Mouse (Mus musculus): ENCODE results near the gene Ppp4c.

Gene Ppp4c

DNA sequence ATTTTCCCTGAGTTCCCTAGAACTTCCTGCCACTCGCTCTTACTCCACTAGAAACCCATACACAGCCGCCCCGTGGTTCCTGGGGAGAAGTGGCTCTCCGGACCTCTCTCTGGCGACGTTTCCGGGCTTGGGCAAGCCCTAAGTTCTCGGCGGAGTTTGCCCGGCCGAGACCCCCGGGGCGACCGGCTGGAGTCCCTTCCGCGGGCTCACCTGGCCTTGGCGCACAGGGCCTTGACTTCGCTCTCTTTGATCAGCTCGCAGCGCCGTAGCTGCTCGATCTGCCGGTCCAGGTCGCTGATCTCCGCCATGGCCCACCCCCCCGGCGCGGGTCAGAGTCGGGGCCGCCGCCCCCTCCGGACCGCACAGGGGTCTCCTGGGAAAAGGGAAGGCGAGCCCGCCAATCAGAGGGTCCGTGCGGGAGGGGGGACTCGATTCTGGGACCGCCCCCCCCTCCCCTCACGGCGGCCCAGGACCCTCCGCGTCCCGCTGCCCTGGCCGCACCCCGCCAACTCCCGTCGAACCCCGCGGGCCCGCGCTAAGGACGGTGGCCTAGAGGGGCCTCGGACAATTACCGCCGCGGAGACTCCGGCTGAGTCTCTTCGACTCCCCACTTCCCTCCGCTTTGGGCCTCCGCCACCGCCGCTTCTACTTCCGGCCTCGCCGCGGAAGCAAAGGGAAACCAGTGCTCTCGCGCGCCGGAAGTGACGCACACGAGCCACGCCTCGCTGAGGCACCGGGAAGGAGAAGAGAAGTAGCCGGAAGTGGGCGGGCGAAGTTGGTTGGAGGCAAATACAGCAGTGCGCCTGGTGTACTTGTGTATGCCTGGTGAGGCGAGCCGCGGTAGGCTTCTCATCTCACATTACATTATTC lies at the start of gene Ppp4c:
Ppp4c (minus strand) TSS at position 646 of the 870 bp plus-strand sequence.
- peak; percentile 99 for DNase-seq (ENCODE audit: low read depth)

GRCm38 (mm10) chr7:126833294-126833693 lies 41.0 kb upstream of the Ppp4c start:
- no peak for DNase-seq (ENCODE audit: low read depth)

DNA sequence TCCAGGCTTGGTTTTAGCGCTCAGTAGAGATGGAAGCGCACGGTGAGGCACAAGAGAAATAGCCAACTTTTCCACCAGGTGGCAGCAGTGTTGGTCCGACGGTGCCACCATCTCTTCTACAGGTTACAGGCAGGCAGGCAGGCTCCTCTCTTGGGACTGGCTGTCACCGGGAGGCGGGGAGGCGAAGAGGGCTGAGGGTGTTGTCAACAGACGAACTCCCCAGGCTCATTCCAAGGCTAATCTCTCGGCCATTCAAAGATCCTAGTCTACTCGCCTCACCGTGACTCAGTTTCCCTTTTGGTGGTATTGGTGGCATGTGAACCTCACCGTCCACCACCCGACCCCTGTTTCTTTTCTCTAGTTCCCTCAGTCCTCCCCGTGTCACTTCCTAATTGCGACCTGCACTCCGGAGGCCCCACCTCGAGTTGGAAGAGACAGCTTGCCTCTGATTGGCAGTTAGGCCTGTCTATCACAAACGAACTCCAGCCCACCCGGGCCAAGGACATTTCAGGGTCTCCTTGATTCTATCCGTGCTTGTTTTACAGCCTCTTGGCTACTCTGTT lies 39.8 kb upstream of the Ppp4c start:
- peak; percentile 96 for DNase-seq (ENCODE audit: low read depth)

GRCm38 (mm10) chr7:126831539-126831938 lies 39.2 kb upstream of the Ppp4c start, which contains the start of gene 4930451I11Rik:
Gene 4930451I11Rik (minus strand): TSS chr7:126831639.
- no peak for DNase-seq (ENCODE audit: low read depth)

DNA sequence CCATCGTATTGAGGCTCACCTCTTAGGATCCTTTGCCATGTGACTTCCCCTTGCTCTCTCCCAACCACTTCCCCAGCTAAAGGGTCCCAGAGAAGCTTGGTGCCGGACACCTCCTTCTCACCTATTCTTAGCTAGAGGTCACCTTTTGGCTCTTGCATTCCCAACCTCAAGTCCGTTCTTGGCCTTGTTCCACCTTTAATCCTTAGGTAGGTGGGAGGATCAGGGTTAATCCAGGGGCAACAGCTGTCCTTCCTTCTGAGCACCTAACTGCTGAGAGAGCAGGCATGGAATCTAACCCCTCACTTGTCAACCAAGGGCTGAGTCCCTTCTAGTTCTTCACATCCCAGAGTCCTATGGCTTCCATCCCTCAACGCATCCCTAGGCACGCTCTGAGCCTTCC lies 33.7 kb upstream of the Ppp4c start:
- DNase-seq (ENCODE audit: low read depth) = no peak

GRCm38 (mm10) chr7:126825403-126825802 lies 33.1 kb upstream of the Ppp4c start:
- peak; percentile 37 for DNase-seq (ENCODE audit: low read depth)

DNA sequence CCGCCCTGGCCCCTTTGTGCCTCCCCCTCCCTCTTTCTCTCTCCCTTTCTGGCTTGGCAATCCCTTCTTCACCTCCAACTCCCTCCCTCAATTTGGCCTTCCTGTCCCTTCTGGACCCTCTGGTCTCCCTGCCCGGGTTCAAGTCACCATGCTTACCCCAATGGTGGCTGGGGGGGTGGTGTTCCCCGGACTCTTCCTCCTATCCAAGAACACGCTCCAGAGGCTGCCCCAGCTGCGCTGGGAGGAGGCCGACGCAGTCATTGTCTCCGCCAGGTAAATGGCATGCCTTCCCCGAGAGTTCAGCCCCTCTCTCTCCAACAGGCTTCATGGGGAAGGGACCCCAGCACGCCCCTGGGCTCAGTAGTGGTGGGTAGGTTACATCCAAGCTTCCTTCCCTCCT lies 31.6 kb upstream of the Ppp4c start:
- DNase-seq (ENCODE audit: low read depth) = no peak

GRCm38 (mm10) chr7:126823202-126823711 lies 31.0 kb upstream of the Ppp4c start:
- no peak for DNase-seq (ENCODE audit: low read depth)

GRCm38 (mm10) chr7:126822741-126823140 lies 30.4 kb upstream of the Ppp4c start:
- DNase-seq (ENCODE audit: low read depth) = no peak

DNA sequence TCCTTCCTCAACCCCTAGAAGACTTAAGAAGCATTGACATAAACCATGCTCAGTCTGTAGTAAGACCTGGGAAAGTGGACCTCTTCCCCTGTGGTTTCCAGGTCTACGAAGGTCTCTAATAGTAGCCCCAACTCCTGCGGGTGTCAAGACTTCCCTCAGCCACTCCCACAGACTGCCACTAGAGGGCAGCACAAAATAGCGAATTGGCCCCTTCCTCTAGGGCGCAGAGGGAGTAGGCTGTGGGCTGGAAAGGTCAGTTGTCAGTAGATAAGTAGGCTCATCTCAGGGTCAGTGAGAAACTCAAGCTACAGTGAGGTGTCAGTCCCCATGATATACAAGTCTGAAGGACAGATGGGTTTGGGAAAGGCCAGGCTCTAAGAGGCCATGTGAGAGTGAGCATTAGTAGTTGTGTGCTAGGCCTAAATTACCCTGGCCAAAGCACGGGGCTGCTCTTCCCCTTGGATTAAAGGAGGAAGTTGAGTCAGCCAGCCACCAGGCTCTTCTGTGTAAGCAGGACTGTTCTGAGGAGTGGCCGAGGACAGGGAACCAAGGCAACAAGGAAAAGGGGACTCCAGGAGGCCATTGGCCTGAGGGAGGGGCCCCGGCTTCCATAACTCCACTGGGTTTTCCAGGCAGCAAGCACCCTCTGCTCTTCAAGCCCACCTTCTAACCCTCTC lies 29.7 kb upstream of the Ppp4c start:
- DNase-seq (ENCODE audit: low read depth) = peak; percentile 86

DNA sequence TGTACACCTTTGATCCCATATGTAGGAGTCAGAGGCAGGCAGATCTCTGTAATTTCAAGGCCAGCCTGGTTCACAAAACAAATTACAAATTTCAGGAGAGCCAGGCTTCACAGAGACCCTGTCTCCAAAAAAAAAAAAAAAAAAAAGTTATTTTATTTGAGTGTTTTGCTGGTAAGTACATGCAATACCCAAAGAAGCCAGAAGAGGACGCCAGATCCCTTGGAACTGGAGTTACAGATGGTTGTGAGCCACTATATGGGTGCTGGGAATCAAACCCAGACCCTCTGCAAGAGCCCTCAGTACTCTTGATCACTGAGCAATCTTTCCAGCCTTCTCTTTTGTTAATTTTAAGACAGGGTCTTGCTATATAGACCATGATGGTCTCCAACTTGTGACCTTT lies 26.5 kb upstream of the Ppp4c start:
- no peak for DNase-seq (ENCODE audit: low read depth)

- DNase-seq (ENCODE audit: low read depth) = no peak
These were observed 25.3 kb upstream of the Ppp4c start for GRCm38 (mm10) chr7:126817595-126817994.

DNA sequence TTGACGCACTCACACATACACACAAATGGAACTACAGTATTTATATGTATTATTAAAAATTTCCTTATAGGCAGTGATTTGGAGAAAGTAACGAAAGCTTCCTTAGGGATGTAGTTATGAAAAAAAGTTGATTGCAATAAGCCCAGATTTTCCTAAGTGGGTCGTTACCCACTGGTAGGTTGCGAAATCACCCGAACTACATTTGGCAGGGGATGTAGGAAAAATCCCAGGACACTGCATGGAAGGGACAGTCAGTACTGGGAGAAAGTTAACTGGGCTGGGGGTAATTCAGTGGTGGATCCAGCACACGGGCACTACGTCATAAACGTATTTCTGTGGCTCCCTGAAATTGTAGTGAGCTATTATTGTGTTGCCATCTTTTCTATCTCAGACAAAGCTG lies 24.2 kb upstream of the Ppp4c start:
- DNase-seq (ENCODE audit: low read depth) = no peak

DNA sequence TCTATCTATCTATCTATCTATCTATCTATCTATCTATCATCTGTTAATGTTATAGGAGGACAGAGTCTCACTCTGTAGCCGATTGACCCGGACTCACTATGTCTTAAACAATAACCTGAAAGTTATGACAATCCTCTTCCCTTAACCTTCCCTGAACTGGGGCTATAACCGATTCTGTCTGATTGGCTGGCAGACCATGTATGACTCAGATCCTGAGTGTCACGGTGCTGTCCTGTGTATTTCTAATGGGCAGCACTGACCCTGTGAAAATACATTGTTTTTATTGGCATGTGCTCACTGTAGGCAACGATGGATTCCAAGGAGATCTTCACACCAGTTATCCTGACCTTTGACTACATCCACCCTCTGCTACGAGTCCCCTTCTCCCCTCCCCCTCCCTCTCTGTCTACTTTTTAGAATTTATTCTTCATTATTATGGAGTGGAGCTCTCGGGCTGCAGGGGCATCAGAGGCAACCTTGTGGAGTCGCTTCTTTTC lies 23.5 kb upstream of the Ppp4c start:
- DNase-seq (ENCODE audit: low read depth) = peak; percentile 68

- DNase-seq (ENCODE audit: low read depth) = peak; percentile 49
These were observed 17.6 kb upstream of the Ppp4c start for GRCm38 (mm10) chr7:126809723-126810369.

- DNase-seq (ENCODE audit: low read depth) = peak; percentile 90
These were observed 16.6 kb upstream of the Ppp4c start for GRCm38 (mm10) chr7:126808703-126809455.

DNA sequence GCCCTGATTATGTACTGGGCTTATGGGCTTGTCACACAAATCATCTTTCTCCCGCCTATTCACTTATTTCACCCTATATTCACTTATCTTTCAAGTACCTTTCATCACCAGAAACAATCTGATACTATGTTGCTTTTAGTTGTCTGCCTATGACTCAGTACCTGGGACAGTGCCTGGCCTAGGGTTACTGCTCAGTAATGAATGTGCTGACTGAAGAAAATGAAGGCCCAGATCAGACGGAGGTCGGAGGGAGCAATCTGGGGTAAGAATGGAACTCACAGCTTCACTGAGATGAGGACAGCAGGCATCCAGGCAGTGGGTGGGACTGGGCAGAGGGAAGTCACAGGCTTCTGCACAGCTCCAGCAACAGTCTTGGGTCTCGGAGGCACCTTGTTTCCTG lies 15.1 kb upstream of the Ppp4c start:
- DNase-seq (ENCODE audit: low read depth) = no peak

DNA sequence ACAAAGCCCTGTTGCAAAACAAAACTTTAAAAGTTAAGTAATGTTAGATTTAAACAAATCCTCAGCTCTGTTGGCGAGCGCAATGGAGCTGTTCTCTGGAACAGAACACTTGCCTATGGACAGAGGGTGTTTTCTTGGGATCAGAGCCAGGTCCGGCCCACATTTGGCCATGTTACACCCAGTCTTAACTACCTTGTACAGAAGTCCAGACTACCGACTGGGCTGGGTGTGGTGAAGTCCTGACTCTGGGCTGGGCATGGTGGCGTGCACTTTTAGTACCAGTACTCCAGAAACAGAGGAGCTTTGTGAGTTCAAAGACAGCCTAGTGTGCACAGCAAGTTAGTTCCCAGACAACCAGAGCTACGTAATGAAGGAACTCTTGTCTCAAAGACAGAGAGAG lies 14.7 kb upstream of the Ppp4c start:
- no peak for DNase-seq (ENCODE audit: low read depth)

DNA sequence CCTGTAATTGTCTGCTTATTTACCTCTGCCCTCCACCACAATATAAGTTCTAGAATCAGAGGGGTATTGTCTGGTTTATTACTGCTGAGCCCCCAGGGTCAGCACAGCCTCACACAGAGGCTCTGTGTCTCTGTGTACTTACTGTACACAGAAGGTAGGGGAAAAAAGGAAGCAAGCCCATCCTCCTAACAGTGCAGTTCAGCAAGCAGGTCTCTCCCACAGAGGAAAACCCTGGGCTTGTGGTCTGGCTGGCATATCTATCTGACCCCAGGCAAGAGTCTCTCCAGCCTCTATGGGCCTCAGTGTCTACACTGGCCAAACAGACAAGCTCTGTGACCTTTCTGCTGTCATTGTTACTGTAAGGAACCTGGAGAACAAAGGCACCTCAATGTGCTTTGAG lies 11.5 kb upstream of the Ppp4c start:
- peak; percentile 74 for DNase-seq (ENCODE audit: low read depth)

DNA sequence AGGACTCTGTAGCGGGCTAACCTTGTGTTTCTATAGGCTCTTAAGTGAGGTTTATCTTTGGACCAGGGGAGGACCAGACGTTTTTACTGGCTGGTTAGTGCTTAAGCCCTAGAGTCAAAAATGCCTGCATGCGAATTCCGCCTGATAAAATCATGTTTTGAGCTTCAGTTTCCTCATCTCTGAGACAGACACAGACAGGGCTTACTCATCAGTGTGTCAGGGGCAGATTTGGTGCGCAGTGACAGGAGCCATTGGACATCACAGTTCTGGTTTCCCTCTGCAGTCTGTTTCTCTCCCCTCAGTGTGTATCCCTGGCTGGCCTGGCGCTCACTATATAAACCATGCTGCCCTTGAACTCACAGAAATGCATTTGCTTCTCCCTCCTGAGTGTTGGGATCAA lies 10.9 kb upstream of the Ppp4c start:
- peak; percentile 69 for DNase-seq (ENCODE audit: low read depth)

DNA sequence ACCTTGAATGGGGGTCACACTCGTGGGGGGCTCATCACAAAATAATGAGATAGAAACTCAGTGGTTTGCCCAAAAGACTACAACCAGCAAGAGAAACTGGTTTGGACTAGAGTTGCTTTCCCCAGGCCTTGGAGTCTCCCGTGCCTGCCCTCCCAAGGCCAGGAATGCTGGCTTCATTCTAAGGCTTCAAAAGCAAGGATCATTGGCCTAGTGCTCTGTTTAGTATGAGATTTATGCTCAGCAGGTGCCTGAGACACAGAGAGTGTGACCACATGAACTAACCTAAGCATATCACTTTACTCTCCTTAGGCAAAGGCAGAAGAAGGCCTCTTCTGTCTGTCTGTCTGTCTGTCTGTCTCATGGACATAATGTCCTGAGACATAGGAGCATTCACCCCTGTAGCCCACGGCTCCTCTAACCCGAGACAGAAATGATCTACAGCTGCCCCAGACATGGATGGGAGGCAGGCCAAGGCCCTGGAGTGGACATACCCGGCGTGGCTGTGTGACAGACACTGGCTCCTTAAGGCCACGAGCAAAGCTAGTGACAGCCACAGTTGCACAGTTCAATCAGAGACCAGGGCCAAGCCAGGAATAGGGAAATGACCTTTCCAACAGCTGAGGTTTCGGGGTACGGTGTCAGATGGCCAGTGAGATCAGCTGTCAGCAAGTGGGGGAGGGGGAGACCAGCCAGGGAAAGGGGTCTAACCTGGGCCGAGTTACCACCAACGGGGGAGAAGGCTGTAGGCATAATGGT lies 10.0 kb upstream of the Ppp4c start:
- no peak for DNase-seq (ENCODE audit: low read depth)
